Mouse (Mus musculus) left cerebral cortex, postnatal 14 days (tissue): ENCODE results near the gene Sorbs1. TPM values are rescaled to one million over a fixed set of nuclear protein-coding genes. Genes with fewer than 3 reads are reported as not detected.

Experiments used
- DNase-seq, 2 experiments: peaks; one replicate each; pipeline ENCODE4 v3.0.0; 2021 to 2022; ENCODE audit warnings: low spot score in 2 of 2, mixed read lengths in 1 of 2
- intact Hi-C: fragments of 180-260 bp; cut with DNase I; formaldehyde crosslinking; loops from one replicate; pipeline ENCODE4 v1.15.1; 2025
- total RNA-seq, 2 experiments: library from RNA; stranded (reverse); gene quantifications; 2 replicates each; pipeline ENCODE4 v1.2.3; 2021

The Sorbs1 gene
- total RNA-seq, 2 experiments from 2014 or later = 108 to 126 TPM

DNA sequence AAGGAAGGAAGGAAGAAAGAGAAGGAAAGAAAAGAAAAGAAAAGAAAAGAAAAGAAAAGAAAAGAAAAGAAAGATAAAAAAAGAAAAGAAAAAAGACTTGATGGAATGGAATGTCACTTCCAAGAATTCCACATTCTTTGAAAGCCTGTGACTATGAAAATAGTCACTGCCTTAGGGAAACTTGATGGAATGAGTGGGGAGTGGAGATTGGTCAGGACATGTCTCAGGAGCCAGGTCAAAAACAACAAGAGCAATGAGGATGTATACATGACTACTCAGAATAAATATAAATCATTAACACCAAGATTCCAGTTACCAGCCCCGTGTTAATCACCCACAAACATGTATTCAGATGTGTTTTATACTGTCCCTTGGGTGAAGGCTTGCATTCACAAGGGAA is 5.1 kb upstream of the Sorbs1 start:
- intact Hi-C loops = loop anchor here (10.0 kb wide), 1 partner anchor 124 kb away; no protein-coding TSS in a partner anchor
- no peak for DNase-seq

- intact Hi-C loops = loop anchor here (10.0 kb wide), 1 partner anchor 121 kb away; no protein-coding TSS in a partner anchor
- DNase-seq = no peak
These were observed 2.0 kb upstream of the Sorbs1 start for GRCm38 (mm10) chr19:40515596-40515995.

DNA sequence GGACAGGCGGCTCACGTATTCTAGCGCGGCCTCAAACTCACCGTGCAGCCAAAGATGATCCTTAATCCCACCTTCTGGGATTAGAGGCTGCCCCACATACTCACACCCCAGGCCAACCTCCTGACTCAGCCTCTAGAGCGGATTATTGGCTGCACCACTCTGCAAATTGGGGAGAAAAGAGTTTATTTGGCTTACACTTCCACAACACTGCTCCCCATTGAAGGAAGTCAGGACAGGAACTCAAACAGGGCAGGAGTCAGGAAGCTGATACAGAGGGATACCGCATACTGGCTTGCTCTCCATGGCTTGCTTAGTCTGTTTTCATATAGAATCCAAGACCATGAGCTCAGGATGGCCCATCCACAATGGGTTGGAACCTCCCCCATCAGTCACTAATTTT is 797 bp upstream of the Sorbs1 start:
- DNase-seq = no peak
- intact Hi-C loops = loop anchor here (5.0 to 10.0 kb wide), 2 partner anchors 42 to 120 kb away; no protein-coding TSS in a partner anchor

DNA sequence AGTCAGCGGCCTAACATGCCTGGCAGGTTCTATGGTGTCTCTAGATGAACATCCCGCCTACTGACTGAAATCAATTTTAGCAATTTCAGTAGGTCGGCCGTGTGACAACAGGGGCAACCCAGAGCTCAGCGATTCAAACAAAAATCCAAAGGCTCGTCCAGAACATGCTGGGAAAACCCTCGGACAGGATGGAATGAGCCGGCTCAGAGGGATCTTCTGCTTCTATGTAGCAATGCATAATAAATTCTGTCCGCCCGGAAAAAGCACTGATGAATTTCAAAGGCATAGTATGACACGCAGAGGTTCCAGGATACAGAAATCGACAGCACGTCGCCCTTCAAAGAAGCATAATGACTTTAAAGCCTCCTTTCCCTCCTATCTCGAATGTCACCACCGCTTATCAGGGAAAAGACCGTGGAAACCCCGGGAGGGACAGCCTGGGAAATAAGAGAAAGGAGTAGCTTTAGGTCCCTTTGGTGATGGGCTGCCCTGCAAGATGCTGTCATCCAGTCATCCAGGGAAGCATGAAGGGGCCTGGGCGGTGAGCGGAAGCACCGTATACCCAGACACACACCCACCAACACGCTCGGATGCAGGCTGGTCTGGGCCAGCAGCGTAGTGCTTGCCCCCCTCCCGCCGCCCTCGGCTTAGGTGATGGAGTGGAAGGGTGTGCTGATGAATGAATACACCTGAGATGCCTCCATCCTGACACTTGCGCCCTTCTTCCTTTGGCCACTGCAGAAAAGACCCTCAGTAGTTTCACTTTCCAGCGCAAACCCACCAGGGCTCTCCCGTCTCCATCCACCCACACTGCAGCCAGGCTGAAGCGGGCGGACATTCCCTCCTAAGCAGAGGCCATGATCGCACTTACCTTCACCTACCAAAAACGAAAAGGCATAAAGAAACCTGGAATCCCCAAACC is 818 bp downstream of the Sorbs1 start:
- DNase-seq = peak; percentile 36 to 41
- intact Hi-C loops = loop anchor here (5.0 to 10.0 kb wide), 2 partner anchors 40 to 118 kb away; no protein-coding TSS in a partner anchor

GRCm38 (mm10) chr19:40511679-40512309 is 1.8 kb downstream of the Sorbs1 start:
- no peak for DNase-seq
- intact Hi-C loops = loop anchor here (5.0 to 10.0 kb wide), 2 partner anchors 39 to 117 kb away; no protein-coding TSS in a partner anchor

DNA sequence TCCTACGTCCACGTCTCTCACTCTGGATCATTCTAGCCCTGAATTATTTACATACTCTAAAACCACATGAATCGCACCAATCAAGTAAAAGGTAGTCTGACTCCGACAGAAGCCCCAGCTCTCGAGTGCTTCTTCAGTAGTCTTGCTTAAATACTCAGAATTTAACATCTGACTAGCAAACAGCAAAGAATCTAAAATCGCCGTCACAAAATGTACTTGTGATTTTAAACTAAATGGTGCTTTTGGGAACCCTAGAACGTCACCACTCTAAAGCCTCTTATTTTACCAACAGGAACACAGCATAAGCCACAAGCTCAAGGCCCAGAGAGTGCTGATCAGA is 2.5 kb downstream of the Sorbs1 start:
- intact Hi-C loops = loop anchor here (5.0 to 10.0 kb wide), 2 partner anchors 39 to 116 kb away; no protein-coding TSS in a partner anchor
- DNase-seq = peak in 1 of 2 experiments; percentile 56

DNA sequence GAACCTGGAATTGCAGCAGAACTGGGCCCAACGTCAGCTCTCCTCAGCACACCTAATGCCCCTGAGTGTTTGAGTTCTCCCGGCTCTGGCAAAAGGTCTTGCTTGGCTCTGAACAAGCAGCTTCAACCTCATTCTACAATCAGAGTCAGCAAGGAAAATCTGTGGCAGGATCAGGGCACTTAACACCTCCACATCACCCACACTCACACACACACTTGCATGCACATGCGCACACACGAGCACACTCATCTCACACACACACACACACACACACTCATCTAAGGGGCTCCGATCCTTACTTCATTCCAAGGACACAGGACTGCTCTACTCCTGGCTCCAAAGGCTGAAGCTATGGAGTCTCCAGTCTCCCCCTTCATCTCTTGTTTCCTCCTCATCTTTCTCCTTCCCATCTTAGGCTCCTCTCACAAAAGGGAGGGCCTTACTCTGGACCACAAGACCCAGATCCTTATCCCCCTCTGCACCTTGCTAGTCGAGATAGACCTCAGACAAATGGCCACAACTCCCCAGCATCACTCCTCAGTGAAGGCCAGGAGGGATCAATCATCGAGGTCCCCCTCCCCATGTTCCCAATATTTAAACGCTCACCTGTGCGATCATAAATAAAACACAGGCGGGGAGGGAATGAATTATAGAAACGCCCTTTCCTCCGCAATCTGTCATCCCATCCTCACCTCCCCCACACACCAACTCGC is 3.0 kb downstream of the Sorbs1 start:
- peak in 1 of 2 experiments; percentile 41 for DNase-seq

GRCm38 (mm10) chr19:40509274-40509673 is 4.3 kb downstream of the Sorbs1 start:
- no peak for DNase-seq
- intact Hi-C loops = no loop called here

More for the DNA sequence above, 3.0 kb downstream of the Sorbs1 start:
- intact Hi-C loops = loop anchor here (5.0 to 10.0 kb wide), 2 partner anchors 38 to 116 kb away; no protein-coding TSS in a partner anchor

- no peak for DNase-seq
These were observed 4.7 kb downstream of the Sorbs1 start for GRCm38 (mm10) chr19:40508851-40509250.

DNA sequence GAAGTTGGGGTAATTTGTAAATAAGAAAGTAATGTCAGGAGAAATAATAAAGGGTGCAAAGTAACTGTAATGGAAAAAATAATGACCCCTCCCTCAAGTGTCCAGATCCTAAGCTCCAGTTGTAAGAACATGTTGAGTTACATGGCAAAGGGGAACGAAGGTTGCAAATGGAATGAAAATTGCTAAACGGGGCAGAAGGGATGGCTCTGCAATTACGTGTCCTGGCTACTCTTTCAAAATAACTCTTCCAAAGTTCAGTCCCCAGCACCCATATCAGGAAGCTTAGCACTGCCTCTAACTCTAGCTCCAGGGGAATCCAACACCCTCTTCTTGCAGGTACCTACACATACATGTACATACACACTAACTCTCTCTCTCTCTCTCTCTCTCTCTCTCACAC is 6.6 kb downstream of the Sorbs1 start:
- intact Hi-C loops = no loop called here
- DNase-seq = no peak

More at GRCm38 (mm10) chr19:40508851-40509250, 4.7 kb downstream of the Sorbs1 start:
- intact Hi-C loops = no loop called here

- intact Hi-C loops = no loop called here
These were observed 9.2 kb downstream of the Sorbs1 start for GRCm38 (mm10) chr19:40504336-40504735.

DNA sequence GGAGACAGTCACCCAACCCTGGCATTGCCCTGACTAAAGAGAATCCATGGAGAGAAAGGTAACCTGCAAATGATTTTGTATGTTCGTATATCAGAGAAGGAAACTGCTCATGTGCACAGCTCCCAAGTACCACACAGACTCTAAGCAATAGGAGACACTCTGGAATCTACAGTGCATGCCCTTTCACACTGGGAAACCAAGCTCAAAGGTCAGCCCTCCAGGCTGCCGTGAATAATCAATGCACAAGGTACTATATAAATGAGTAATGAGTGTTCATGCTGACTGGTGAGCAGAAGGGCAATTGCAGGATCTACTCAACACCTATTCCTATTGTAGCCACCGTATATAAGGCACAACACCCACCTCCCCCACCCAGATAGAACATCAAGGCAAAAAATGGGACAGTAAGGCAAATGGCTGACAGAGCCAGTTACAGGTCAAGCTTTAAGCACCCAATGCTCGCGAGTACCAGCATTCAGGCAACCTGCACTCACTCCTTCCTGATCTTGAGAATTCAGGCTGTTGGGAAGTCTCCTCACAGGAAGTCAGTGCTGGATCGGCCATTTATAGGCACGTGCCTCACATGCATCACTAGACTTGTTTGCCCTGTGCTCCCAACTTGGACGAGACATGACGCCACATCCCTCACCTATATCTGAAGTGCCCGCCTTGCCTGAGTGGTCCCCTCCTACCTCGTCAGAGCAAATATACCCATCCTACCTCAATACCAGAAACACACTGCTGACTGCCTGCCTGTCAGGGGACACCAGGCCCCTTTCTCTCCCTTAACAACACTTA is 13.4 kb downstream of the Sorbs1 start:
- intact Hi-C loops = no loop called here
- no peak for DNase-seq

More at GRCm38 (mm10) chr19:40504336-40504735, 9.2 kb downstream of the Sorbs1 start:
- no peak for DNase-seq

GRCm38 (mm10) chr19:40499141-40499540 is 14.4 kb downstream of the Sorbs1 start:
- intact Hi-C loops = no loop called here
- no peak for DNase-seq

DNA sequence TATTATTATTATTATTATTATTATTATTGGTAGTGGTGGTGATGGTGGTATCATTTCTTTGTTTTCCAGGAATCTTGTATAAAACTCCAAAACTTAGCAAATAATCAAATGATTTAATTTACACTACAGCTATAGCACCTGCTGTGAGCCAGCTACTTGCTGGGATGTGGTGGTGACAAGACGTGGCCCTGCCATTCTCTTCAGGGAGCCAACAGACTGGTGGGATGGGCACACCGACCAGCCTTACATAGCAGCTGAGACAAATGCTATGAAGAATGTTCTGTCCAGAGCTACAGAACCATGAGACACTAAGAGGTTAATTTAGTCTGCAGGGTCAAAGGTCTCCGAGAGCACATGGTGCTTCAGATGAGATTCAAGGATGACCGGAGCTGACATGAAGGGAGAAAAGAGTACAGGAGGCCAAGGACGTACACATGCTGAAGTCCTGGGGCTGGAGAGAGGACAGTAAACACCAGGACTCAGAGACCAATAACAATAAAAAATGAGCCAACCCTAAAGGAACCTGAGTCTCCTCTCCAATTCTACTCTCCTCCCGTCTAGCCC is 15.3 kb downstream of the Sorbs1 start:
- intact Hi-C loops = no loop called here
- DNase-seq = no peak

- intact Hi-C loops = no loop called here
- DNase-seq = no peak
These were observed 16.9 kb downstream of the Sorbs1 start for GRCm38 (mm10) chr19:40496509-40497267.

DNA sequence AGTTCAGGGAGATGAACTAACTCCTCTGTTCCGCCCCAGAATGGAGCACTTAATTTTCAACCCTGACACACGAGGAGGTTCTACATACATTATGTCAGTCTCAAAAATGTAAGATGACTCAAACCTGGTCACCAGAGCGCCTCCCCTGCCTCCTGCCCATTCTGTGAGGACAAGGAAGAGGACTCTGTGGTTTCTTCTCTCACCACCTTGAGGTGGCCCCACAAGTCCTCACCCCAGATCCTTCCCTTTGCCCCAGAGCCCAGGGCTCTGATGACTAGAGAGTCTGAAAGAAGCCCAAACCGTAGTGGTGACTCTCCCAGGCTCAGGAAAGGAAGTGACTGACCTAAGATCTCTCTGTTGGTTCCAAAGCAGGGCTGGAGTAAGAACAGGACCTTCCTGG is 17.5 kb downstream of the Sorbs1 start:
- intact Hi-C loops = no loop called here
- DNase-seq = no peak

GRCm38 (mm10) chr19:40492902-40493301 is 20.7 kb downstream of the Sorbs1 start:
- DNase-seq = no peak
- intact Hi-C loops = no loop called here

GRCm38 (mm10) chr19:40491442-40491841 is 22.1 kb downstream of the Sorbs1 start:
- intact Hi-C loops = no loop called here
- DNase-seq = no peak
